Mouse (Mus musculus): Measurements from ENCODE around the gene Sorbs1. TPM values are rescaled to one million over a fixed set of nuclear protein-coding genes. Genes with fewer than 3 reads are reported as not detected.

Gene Sorbs1
- total and polyA plus RNA-seq, 3 experiments: 13.4 to 123 (median 116) TPM

GRCm38 (mm10) chr19:40477445-40477941, 36.1 kb downstream of the Sorbs1 start:
- peak; percentile 29 for DNase-seq

- DNase-seq: no peak
Observed at GRCm38 (mm10) chr19:40476491-40476890, 37.1 kb downstream of the Sorbs1 start.

- peak; percentile 26 for DNase-seq
Observed at GRCm38 (mm10) chr19:40471526-40472245, 41.9 kb downstream of the Sorbs1 start.

- no peak for DNase-seq
Observed at GRCm38 (mm10) chr19:40469792-40470191, 43.8 kb downstream of the Sorbs1 start.

- no peak for DNase-seq
Observed at GRCm38 (mm10) chr19:40468308-40468707, 45.3 kb downstream of the Sorbs1 start.

GRCm38 (mm10) chr19:40467810-40468209, 45.8 kb downstream of the Sorbs1 start:
- DNase-seq: peak; percentile 45

GRCm38 (mm10) chr19:40465339-40465738, 48.2 kb downstream of the Sorbs1 start:
- no peak for DNase-seq

- no peak for DNase-seq
Observed at GRCm38 (mm10) chr19:40464408-40464807, 49.2 kb downstream of the Sorbs1 start.

GRCm38 (mm10) chr19:40462892-40463291, 50.7 kb downstream of the Sorbs1 start:
- DNase-seq: no peak

- no peak for DNase-seq
Observed at GRCm38 (mm10) chr19:40462481-40462880, 51.1 kb downstream of the Sorbs1 start.

- no peak for DNase-seq
Observed at GRCm38 (mm10) chr19:40461662-40462061, 51.9 kb downstream of the Sorbs1 start.

- DNase-seq: no peak
Observed at GRCm38 (mm10) chr19:40460854-40461490, 52.6 kb downstream of the Sorbs1 start.

- DNase-seq: no peak
Observed at GRCm38 (mm10) chr19:40459338-40459737, 54.2 kb downstream of the Sorbs1 start.

GRCm38 (mm10) chr19:40458806-40459205, 54.8 kb downstream of the Sorbs1 start:
- no peak for DNase-seq

- no peak for DNase-seq
Observed at GRCm38 (mm10) chr19:40455248-40455647, 58.3 kb downstream of the Sorbs1 start.

- DNase-seq: no peak
Observed at GRCm38 (mm10) chr19:40454096-40454495, 59.5 kb downstream of the Sorbs1 start.

- DNase-seq: no peak
Observed at GRCm38 (mm10) chr19:40452201-40452600, 61.4 kb downstream of the Sorbs1 start.

GRCm38 (mm10) chr19:40451307-40451706, 62.3 kb downstream of the Sorbs1 start:
- no peak for DNase-seq

- DNase-seq: no peak
Observed at GRCm38 (mm10) chr19:40446525-40446924, 67.1 kb downstream of the Sorbs1 start.

- no peak for DNase-seq
Observed at GRCm38 (mm10) chr19:40442377-40442776, 71.2 kb downstream of the Sorbs1 start.

GRCm38 (mm10) chr19:40440951-40441350, 72.6 kb downstream of the Sorbs1 start:
- DNase-seq: no peak

- no peak for DNase-seq
Observed at GRCm38 (mm10) chr19:40438907-40439306, 74.7 kb downstream of the Sorbs1 start.

GRCm38 (mm10) chr19:40437651-40438068, 75.9 kb downstream of the Sorbs1 start:
- DNase-seq: peak; percentile 37

Data from adrenal gland, adult 2 months (tissue).